Mouse (Mus musculus) granulocyte monocyte progenitor cell, adult 5-6 weeks (primary cell): ENCODE measurements around the gene Fos. TPM values are rescaled to one million over a fixed set of nuclear protein-coding genes. Genes with fewer than 3 reads are reported as not detected.
"Not testable (repeated sequence)": the region's sequence is repeated elsewhere in the genome, so short reads cannot be mapped to it uniquely, and the experiment has no call there.

Source experiments
- ATAC-seq: replicated peaks from 2 replicates; pipeline ENCODE4 v1.8.0; 2016; ENCODE audit warnings: mild to moderate bottlenecking, moderate TSS enrichment, inconsistent platforms; ENCODE audit not compliant: poor library complexity, severe bottlenecking
- total RNA-seq, 2 experiments: library from RNA; stranded (forward) in 1 of 2; stranded (reverse) in 1 of 2; fragments of 200-712, 200-1000 nt in 1 of 2; fragments of >200 nt in 1 of 2; fragmentation: Nextera tagmentation in 1 of 2; gene quantifications; 2 replicates each; pipeline ENCODE4 v1.2.3; 2014 to 2017

The Fos gene
- total RNA-seq, 2 experiments from 2014 or later: 35.1 to 160 TPM

DNA sequence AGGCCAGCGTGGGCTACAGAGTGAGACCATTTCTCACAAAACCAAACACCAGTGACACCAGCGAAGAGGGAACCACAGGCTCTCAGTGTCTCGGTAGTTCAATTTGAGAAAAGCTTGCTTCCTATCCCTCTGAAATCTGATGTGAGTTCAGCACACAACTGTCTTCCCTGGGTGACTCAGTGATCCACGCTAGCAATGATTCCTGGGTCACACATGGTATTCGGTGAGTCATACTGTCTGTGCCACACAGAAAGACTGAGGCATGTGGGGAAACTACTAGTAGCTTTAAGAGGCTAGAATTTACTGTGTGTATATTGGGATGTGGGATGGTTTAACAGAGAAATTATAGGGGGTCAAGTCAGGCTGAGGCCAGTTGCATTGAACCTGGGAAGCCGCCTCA lies 45.9 kb downstream of the Fos start:
- no peak for ATAC-seq

DNA sequence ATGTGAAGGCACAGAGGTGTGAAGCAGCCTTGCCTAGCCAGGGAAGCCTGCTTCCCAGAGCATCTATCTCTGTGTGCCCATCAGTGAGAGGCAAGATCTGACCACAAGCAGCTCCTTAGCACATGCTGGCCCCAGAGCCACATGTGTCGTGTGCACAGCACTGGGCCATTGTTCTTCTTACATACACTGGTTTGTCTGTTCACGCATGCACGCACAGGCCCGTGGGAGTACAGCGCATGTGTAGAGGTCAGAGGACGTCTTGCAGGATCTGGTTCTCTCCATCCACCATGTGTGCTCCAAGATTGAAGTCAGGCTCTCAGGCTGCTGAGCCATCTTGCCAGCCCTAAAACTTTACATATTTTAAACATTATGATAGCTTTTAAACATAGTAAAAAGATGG lies 47.4 kb downstream of the Fos start:
- no peak for ATAC-seq

- ATAC-seq: no peak
Observed at GRCm38 (mm10) chr12:85521673-85522072, 48.0 kb downstream of the Fos start.

GRCm38 (mm10) chr12:85522631-85523388 lies 49.1 kb downstream of the Fos start:
- ATAC-seq: 0 out of 2 replicates have a peak, but pooled peaks have one; percentile 9

DNA sequence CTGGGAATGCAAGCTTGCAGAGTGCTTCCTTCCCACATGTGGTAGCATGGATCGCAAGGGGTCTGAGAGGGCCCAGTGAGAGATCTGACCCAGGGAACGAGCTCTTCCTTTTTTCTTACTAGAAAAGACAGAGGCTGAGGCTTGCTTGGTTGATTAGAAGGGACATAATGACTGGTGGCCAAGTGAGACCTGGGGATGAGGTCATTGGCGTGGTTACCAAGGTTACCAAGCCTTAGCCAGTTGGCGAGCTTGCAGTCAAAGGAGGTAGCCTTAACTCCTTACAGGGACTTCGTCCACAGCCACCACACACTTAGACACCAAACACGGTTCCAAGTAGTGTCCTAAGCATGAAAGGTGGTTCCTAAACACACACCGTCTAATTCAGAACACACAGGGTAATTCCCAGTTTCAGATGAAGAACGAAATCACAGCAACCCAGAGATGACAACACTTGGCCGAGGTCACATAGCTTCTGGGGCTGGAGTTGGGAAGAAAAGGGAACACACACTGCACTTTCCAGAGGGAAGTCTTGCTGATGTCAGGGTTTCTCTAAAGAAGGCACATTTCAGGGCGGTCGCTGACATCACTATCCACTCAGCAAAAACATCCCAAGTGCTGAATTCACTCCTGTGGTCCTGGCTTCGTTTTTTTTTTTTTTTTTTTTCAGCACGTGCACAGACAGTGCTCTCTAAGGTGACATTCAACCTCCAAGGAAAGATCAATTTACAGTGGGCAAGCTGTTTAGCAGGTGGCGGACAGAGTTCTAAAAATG lies 49.9 kb downstream of the Fos start:
- ATAC-seq: no peak

DNA sequence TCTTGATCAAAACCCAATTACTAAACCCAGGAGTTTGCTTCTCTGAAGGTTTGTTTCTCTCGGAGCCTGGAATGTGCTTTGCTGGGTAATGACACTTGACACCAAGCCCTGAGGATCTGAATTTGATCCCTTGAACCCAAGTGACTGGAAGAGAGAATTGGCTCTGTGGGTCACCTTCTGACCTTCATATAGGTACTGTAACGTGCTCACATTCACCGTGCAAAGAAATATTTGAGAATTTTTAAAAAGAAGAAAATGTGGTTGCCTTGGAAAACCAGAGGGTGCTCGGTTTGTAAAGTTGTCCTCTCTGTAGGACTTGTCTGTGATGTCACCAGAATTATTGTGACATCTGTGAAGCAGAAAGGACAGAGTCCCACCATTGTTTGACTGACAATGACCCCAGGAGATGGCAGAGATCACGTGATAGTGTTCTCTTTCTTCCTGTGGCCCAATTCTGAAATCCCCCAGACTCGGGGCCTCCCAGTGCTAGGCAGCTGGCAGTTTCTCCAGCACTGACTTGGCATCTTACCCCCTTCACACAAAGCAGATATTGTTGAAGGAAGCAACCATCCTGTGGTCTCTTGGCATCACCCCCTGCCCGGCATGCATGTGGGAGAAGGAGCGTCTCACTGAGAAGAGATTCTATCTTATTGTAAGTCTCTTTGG lies 50.6 kb downstream of the Fos start:
- peak; percentile 26 for ATAC-seq

GRCm38 (mm10) chr12:85524859-85525495 lies 51.3 kb downstream of the Fos start:
- ATAC-seq: not testable (repeated sequence)

Other genes with a start within 250 kb of the Fos start
- gene Mlh3, start 203.3 kb upstream of the Fos start, total RNA-seq (2014; fragmentation: Nextera tagmentation): 9.8 and 11.1 TPM in 2 replicates
- 7.7 and 7.9 TPM in 2 replicates for gene Mlh3, start 203.3 kb upstream of the Fos start, total RNA-seq (2017)
- 39.7 and 58.9 TPM in 2 replicates for gene Acyp1, start 185.5 kb upstream of the Fos start, total RNA-seq (2014; fragmentation: Nextera tagmentation)
- 34.6 and 69.2 TPM in 2 replicates for gene Acyp1, start 185.5 kb upstream of the Fos start, total RNA-seq (2017)
- not detected in 2 replicates for gene Zc2hc1c, start 185.3 kb upstream of the Fos start, total RNA-seq (2014; fragmentation: Nextera tagmentation)
- not detected in 2 replicates for gene Zc2hc1c, start 185.3 kb upstream of the Fos start, total RNA-seq (2017)
- gene Nek9, start 134.5 kb upstream of the Fos start, total RNA-seq (2014; fragmentation: Nextera tagmentation): 33.1 and 44.6 TPM in 2 replicates
- 24.1 and 26.6 TPM in 2 replicates for gene Nek9, start 134.5 kb upstream of the Fos start, total RNA-seq (2017)
- gene Tmed10, start 99.0 kb upstream of the Fos start, total RNA-seq (2014; fragmentation: Nextera tagmentation): 278 and 296 TPM in 2 replicates
- 176 and 201 TPM in 2 replicates for gene Tmed10, start 99.0 kb upstream of the Fos start, total RNA-seq (2017)
- gene Jdp2, start 125.1 kb downstream of the Fos start, total RNA-seq (2014; fragmentation: Nextera tagmentation): 22.5 and 27.5 TPM in 2 replicates
- gene Jdp2, start 125.1 kb downstream of the Fos start, total RNA-seq (2017): 30.5 and 39.8 TPM in 2 replicates
- gene Batf, start 212.8 kb downstream of the Fos start, total RNA-seq (2014; fragmentation: Nextera tagmentation): 18.5 and 22.2 TPM in 2 replicates
- gene Batf, start 212.8 kb downstream of the Fos start, total RNA-seq (2017): 30.5 and 31.1 TPM in 2 replicates